Mouse (Mus musculus) cerebellum, adult 11-12 months (tissue): ENCODE measurements at regions not wholly inside any gene's neighbourhood (a gene's known extent, or its start where the extent isn't known, plus 50 kb on each side); places are given as distances from the start of the nearest gene placed in this dataset.

Experiments
- DNase-seq: peaks from one replicate; pipeline ENCODE4 v3.0.0; 2022

GRCm38 (mm10) chr9:91559794-91560193 lies 194.2 kb upstream of the Zic1 start:
- DNase-seq = no peak

GRCm38 (mm10) chr9:91547051-91547450 lies 181.4 kb upstream of the Zic1 start:
- DNase-seq = peak; percentile 91

GRCm38 (mm10) chr9:91545402-91545801 lies 179.8 kb upstream of the Zic1 start:
- peak; percentile 77 for DNase-seq

DNA sequence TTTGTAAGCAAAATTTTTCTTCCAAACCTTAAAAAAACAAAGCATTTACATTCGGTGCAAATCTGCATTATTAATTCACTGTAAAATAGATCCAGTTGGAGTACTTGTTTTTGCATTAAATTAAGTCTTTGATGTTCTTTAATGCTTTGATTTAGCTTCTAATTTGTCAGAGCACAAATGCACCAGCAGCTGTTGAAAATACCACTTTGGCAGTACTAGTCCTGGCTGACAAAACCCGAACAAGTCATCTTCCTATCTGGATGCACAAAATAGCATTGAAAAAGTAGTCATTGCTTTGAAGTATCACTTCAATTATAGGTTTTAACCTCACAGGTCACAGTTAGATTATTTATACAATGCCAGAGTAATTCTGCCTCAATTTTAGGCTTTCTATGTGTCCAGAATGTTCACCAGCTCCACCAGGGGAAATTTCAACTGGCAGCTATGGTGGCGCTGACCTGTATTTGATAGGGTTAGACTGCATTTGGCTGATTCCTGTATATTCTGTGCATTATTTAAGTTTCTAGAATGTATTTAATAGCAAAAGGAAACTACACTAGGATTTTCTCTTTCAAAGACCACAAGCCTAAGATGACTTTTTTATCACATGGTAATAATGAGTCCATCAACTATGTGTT lies 163.3 kb upstream of the Zic1 start:
- DNase-seq = no peak

DNA sequence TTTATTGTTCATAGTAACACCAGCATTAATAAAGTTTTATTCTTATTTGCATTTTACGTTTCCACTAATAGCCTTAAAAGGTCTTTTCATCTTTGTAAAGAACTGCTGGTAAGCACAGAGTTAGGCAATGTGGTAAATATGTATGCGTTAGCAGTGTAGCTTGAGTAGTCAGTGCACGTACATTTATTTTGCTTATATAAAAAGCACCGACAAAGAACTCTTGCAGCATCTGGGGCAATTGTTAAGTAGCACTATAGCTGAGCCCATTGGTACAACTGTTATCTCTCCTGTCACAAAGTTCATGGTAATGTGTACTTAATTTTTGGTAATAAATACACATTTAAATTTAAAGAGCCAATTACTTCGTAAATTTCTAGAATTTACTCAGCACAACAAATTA lies 162.8 kb upstream of the Zic1 start:
- no peak for DNase-seq

GRCm38 (mm10) chr9:91520521-91520920 lies 154.9 kb upstream of the Zic1 start:
- peak; percentile 23 for DNase-seq

DNA sequence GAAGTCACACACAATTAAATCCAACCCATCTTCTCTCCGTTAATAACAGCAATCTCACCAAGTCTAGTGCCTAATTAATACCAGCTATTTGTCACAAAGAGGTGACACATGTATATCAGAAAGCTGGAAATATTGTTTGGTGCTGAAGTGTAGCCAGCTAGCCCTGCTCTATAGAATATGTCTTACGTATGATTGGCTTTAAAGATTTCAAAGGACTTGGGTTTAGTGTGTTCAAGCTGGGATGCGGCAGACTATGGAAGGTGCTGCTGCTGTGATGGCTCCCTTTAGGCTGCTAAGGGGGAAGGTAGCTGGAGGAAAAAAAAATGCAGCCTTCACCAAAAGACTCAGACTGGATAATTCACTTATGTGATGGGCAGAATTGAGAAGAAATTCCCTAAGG lies 144.1 kb upstream of the Zic1 start:
- DNase-seq = no peak

DNA sequence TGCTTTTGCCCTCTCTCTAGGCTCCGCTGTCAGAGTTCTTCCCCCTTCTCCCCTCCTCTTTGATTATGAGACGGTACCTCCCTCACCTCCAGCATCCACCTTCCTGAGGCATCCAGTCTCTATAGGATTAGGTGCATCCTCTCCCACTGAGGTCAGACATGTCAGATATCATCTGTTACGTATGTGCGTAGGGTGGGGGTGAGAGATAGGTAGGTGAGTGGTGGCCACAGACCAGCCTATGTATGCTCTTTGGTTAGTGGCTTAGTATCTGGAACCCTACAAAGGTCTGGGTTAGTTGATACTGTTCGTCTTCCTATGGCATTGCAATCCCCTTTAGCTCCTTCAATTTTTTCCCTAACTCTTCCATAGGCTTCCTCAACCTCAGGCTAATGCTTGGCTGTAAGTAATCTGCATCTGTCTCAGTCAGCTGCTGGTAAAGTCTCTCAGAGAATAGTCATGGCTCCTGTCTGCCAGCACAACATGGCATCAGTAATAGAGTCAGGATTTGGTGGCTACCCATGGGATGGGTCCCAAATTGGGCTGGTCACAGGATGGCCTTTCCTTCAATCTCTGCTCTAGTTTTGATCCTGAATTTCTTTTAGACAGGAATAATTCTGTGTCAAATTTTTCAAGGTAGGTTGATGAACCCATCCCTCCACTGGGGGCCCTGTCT lies 138.2 kb upstream of the Zic1 start:
- DNase-seq = no peak

GRCm38 (mm10) chr9:91476596-91476995 lies 111.0 kb upstream of the Zic1 start:
- no peak for DNase-seq

DNA sequence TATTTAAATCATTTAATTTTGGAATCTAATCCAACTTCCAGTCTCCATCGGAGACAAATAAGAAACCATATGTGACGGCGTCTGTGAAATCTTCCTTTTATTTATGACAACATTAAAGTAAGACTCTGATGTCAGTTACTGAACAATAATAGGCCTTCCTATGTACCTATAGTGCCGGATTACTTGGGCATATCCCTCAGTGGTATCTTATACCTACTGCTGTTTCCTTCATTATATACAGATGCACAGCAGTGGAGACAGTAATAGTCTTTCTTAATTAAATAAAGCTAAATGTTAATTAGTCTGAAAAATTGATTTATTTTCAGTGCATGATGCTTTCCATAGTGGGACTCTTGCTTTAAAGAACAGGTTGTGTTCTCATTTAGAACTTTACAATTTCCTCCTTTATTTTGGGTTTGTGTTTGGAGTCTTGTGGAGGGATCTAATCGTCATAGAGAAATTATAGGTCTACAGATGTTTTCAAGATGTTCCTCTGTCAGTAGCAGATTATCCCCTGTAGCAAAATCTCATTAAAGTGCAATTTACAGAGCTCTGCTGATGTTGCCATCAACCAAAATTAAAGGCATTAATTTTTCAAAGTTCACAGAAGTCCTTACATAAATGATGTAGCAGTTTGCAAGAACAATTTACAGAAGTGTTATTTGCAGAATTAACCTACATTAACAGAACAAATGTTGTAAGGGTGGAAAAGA lies 97.3 kb upstream of the Zic1 start:
- no peak for DNase-seq

DNA sequence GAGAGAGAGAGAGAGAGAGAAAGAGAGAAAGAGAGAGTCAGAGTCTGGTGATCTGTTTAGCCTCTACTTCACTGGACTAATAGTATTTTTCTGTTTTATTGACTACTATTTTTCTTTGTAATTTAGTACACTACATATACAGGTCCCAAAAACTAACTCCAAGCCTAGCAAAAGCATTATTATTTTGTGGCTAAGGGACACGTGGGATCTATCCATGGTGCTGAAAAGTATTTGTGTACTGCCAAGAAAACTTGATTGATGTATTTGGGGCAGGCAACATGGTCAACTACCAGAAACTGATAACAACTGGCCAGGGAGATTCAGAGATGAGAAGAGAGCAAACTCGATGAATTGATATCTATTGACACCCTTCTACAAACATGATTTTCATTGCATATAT lies 94.3 kb upstream of the Zic1 start:
- DNase-seq = no peak

DNA sequence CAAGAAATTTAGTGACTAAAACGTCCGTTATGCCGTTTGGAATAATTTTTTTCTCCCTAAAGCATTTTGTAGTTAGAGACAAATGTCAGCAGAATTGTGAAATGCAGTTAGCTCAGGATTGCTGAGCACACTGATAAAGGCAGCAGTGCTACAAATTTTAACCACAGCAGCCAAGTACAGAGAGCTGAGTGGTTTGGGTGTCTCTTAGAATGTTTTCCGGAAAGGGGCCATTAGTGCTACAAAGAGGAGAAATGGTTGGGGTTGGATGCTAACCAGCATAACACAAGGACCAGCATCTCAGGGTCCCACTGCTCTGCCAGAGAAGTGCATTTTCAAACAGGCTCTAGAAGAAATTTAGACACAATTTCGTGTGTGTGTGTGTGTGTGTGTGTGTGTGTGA lies 91.2 kb upstream of the Zic1 start:
- no peak for DNase-seq

GRCm38 (mm10) chr9:91456253-91456823 lies 90.7 kb upstream of the Zic1 start:
- no peak for DNase-seq

GRCm38 (mm10) chr9:91439106-91439505 lies 73.5 kb upstream of the Zic1 start:
- no peak for DNase-seq
